Mouse (Mus musculus): ENCODE results near the gene Brf1.

Gene Brf1

GRCm38 (mm10) chr12:112976371-112977073, 24.0 kb downstream of the Brf1 start, which contains the start of gene Btbd6:
Gene Btbd6 (plus strand): TSS chr12:112976482.
- under 1% methylated on average over 73 of the region's 80 CpGs for WGBS

DNA sequence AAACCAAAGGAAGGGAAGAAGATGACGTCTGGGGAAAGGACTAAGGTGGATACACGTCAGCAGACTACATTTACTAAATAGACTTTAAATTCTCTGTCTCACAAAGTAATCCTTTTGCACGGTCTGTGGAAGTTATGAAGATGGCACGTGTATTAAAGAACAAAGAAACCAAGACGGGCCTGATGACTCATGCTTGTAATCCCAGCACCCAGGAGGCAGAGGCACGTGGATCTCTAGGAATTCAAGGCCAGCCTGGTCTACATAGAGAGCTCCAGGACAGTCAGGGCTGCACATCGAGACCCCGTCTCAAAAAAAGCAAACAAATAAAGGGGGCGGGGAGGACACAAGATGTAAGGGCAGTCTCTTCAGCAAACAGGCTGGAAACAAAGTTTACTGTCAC, 25.8 kb downstream of the Brf1 start:
- 79% methylated on average over 9 of the region's 9 CpGs for WGBS

- WGBS, result 92% methylated on average over 6 of the region's 6 CpGs
Measured at GRCm38 (mm10) chr12:112969616-112970015, 30.9 kb downstream of the Brf1 start.

DNA sequence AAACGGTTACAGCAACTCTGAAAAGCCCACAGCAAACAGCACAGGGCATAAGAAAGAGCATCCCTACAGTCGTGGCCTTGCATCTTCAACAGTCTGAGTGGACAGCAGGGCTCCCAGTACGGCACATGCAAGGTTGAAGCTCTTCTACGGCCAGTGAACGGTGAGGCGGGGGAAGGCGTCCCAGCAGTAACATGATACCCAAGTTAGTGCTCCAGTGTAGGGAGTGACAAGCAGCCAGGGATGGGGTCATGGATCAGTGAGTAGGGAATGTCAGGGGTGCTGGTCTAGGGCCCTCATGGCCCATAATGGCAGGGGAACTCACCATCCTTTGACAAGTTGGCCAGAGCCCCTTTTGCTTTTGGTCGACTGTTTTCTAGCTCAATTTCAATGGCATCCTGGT, 31.6 kb downstream of the Brf1 start:
- 87% methylated on average over 8 of the region's 8 CpGs for WGBS

DNA sequence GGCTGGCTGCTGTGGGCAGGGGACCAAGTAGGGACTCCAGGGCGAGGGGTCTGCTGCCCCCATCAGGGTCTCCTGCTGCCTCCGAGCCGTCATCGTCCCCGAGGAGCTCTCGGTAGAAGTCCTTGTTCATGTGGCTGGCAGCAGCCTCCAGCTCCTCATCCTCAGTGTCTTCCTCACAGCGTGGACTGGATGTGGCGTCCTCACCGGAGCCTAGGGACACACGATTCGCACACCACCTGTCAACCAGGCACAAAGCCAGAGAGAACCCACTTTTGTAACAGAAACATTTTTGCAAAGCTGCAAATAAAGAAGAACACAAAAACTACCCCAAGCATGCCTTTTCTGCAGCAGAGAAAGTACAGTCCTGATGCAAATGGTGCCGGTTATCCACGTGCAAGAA, 34.7 kb downstream of the Brf1 start:
- 71% methylated on average over 13 of the region's 13 CpGs for WGBS

DNA sequence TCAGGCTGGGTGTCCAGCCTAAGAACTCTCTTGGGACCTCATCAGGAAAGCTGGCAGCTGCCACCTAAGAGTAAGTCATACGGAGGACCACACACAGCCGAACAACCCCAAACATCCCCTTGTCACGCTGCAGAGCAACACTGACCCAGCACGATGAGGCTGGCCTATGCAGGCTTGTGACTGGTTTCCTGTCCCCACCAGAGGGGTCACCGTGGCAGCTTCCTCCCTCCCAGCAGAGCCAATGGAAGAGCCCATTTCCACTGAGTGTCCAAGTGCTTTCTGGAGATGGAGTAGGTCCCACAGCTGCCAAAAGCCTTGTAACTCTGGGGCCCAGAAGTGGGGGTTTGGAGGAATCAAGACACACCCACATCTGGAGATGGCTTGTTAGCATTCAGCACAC, 38.6 kb downstream of the Brf1 start:
- 68% methylated on average over 5 of the region's 5 CpGs for WGBS

DNA sequence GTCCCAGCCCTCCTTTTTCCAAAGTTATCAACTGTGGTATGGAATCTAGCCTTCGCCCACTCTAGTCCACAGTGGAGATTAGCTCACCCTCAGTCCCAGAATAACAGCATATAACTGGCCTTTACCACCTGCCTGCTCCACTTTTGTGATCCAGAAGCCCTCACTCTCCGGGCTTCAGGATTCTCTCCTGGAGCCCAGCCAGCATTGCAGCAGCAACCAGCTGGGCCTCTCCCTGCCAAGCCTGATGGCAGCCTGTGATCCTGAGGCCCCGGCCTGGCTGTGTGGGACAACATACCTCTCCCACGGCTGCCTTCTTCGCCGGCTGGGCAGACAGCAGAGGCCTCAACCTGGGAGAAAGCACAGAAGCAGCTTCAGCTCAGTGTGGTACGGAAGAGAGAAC, 39.1 kb downstream of the Brf1 start:
- 38% methylated on average over 7 of the region's 7 CpGs for WGBS

DNA sequence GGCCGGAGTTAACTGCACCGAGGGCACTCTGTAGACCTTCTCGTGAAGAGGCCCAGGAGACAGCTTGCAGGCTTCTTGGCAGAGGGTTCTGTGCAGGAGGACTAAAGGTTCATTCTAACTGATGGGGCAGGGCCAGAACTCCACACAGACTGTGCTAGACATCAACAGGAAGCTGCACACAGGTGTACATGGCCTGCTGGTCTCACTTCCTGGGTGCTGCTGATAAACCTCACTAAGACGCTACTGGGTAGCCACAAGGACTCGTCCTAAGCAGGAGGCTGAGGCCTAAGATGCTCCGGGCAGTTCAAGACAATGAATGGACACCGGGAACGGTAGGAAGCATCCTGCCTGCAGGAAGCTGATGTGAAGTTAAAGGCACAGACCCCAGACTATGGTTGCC, 41.1 kb downstream of the Brf1 start:
- WGBS, result 74% methylated on average over 8 of the region's 8 CpGs

DNA sequence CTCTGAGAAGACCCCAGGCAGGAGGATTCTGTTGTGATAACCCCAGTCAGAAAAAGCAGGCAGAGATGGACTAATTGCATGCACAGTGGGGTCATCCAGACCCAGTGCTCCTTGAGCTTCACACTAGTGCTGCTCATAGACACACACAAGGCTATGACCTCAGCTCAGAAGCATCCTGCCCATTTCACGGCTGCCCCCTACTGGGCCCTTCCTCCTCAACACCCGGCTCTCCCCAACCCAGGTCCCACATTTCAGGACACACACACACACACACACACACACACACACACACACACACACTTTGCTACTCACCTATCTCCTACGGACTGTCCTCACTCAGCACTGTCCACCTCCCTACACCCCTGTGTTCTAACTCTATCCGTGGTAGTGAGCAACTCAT, 42.2 kb downstream of the Brf1 start:
- 43% methylated on average over 4 of the region's 4 CpGs for WGBS

GRCm38 (mm10) chr12:112955800-112956199, 44.7 kb downstream of the Brf1 start:
- 39% methylated on average over 4 of the region's 4 CpGs for WGBS

- 64% methylated on average over 3 of the region's 3 CpGs for WGBS
Measured at GRCm38 (mm10) chr12:112952926-112953565, 47.5 kb downstream of the Brf1 start.

DNA sequence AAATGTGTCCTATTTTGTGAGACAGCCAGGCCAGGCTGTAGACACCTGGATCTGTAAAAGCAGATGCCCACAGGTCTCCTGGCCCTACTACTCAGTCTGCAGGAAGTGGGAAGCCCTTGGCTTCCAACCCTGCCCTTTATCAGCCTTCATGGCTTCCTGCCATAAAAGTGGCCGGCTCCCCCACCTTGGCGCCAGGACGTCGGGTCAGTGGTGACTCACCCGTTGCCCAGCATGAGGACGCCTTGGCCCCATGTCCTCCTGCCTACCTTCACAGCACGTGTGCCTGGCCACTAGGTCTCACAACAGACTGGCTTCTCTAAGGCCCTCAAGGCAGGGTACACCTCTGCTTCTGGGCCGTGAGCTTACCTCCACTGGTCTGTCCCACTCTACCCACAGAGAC, 48.1 kb downstream of the Brf1 start:
- 58% methylated on average over 8 of the region's 8 CpGs for WGBS

GRCm38 (mm10) chr12:112951150-112951842, 49.2 kb downstream of the Brf1 start:
- WGBS, result 7% methylated on average over 7 of the region's 7 CpGs

GRCm38 (mm10) chr12:112950761-112951129, 49.8 kb downstream of the Brf1 start:
- 7% methylated on average over 6 of the region's 6 CpGs for WGBS

DNA sequence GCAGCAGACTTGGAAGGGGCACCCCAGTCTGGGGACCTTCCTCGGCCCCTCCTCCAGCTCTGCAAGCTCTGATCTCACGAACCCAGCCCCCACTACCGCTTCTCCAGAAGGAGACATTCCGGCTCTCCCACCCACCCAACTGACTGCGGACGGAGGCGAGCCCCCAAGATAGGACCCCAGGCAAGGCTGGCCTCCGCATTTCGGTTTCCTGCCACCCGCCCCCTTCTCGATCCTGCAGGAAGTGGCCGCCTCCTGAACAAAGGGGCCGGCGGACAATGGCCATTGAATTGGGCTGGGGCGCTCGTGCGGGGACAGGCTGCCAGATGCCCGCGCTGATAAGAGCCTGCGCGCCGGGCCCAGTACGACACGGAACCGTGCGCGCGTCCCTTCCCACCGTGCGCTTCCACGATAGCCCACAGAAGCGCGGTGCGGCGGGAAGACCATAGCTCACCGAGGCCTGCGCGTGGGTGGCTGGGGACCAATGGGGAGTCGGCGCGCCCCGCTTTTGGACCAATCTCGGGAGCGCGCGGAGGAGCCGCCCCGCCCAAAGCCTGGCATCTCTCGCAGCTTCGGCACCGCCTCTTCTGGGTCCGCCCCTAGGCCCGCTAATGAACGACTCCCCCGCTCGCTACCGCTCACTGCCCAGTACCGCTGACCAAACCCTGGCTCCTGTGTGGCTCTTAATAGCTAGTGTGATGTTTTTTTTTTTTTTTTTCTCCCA, 50.3 kb downstream of the Brf1 start:
- under 1% methylated on average over 53 of the region's 58 CpGs for WGBS

DNA sequence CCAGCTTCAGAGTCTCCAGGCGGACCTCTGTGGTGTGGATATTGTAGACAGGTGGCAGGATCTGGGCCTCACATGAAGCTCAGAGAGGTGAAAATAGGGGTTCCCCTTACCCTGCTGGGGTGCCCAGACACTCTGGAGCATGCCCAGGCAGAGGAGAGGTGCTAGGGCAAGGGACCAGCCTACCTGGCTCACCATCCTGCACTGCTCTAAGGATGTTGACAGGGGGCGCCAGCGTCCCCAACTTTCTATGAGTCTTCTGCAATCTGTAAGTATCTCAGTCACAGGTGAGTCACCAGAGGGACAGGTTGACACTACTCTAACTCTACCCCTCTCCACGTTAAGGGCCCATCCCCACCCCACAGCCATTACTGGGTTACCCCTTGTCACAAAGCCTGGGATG, 53.2 kb downstream of the Brf1 start:
- WGBS, result 34% methylated on average over 4 of the region's 4 CpGs

DNA sequence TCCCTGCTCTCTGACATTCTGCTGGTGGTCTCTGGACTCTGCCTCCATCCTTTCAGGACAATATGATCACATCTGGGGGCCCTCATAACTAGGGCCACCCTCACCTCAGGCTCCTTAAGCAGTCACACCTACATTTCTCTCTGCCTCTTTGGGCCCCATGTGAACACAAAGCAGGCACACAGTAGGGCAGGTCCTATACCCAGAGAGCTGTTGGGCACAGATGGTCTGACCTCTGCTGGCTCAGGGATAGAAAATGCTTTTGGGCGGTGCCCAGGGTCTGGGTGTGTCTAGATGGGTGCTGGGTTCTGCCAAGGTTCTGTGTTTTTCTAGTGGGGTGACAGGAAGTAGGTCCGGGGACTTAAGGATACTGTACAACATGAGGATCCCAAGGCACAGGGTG, 56.8 kb downstream of the Brf1 start:
- 81% methylated on average over 2 of the region's 2 CpGs for WGBS

DNA sequence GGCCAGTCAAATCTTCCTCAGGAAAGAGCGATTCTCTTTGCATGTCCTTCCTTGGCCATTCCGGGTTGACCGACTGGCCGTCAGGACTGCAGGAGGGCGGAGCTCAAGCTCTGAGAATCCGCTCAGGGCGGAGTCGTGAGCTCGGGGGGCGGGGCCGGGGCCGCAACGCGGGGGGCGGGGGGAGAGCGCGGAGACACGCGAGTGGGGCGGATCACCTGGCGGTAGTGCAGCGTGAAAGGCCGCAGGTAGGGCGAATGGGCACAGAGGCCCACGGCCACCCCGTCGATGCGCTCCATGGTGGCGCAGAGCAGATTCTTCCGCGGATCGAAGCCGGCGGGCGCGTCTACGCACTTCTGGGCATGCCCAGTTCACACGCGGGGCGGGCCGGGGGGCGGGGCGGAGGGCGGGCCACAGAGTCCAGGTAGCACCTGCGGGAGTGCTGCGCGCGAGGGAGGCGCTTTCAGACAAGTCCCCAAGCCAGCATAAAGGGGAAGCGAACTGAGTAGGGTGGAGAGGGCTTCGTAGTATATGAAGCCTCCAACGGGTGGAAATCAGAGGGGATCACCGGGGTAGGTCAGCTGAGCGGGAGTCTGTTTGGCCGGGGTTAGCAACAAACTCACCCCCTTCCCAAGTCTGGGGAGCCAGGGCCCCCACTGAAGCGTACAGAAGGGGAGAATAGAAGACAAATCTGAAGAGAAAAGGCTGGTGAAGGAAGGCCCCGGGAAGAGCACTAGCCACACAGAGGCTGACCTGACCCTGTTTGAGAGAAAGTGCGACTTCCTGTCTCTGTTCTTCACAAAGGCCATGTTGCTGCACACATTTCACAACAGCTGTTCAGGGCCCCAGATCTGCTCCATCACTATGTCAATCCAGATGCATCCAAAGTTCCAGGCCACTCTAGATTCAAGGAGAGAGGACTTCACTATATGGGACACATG, 58.5 kb downstream of the Brf1 start, which contains the start of gene Nudt14:
Gene Nudt14 (minus strand): TSS at position 349 of the 938 bp plus-strand sequence.
- 2% methylated on average over 58 of the region's 58 CpGs for WGBS

DNA sequence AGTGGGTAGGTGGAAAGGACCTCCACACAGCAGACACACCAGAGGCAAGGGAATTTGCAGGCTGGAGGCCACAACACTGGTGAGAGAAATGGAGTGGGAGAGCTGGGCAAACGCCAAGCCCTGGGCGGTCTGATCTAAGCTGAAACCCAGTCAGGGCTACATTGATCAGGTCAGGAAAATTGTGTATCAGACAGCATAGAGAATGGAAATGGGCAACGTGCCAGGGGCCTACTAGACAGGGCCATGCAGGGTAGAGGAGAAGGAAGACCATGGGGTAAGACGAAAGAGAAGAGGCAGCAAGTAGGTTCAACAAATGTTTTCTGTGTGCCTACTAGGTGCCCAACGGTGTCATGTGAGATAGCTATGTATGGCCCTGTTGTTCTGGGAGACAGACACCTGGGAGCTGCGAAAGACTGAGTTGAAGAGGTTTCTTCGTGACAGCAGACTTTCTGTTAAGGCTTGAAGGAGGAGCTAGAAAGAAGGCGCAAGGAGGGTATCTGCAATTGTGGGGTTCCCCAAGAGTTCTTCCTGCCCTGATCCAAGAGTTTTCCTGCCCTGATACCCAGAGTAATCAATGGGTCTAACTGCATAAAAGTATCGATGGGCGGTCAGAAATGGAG, 59.2 kb downstream of the Brf1 start:
- 38% methylated on average over 10 of the region's 10 CpGs for WGBS

DNA sequence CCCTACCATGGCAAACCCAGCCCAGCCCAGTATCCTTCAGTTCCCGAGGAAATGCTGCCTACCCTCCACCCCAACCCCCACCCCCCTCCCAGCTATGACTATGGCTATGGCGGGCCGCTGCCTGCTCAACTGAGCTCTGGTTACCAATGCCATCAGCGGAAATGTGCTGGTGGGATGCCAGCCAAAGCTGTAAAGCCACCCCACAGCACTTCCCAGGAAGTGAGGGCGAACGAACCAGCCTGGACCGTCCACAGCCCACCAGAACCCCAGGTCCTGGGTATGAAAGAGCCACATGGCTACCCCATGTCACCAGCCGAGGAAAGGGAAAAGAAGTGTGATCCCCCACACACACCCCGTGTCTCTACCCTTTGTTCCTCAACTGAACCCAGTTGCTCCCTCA, 59.8 kb downstream of the Brf1 start:
- 79% methylated on average over 9 of the region's 9 CpGs for WGBS

GRCm38 (mm10) chr12:112940238-112940637, 60.3 kb downstream of the Brf1 start:
- 78% methylated on average over 4 of the region's 4 CpGs for WGBS
